In the genomic region with DNA sequence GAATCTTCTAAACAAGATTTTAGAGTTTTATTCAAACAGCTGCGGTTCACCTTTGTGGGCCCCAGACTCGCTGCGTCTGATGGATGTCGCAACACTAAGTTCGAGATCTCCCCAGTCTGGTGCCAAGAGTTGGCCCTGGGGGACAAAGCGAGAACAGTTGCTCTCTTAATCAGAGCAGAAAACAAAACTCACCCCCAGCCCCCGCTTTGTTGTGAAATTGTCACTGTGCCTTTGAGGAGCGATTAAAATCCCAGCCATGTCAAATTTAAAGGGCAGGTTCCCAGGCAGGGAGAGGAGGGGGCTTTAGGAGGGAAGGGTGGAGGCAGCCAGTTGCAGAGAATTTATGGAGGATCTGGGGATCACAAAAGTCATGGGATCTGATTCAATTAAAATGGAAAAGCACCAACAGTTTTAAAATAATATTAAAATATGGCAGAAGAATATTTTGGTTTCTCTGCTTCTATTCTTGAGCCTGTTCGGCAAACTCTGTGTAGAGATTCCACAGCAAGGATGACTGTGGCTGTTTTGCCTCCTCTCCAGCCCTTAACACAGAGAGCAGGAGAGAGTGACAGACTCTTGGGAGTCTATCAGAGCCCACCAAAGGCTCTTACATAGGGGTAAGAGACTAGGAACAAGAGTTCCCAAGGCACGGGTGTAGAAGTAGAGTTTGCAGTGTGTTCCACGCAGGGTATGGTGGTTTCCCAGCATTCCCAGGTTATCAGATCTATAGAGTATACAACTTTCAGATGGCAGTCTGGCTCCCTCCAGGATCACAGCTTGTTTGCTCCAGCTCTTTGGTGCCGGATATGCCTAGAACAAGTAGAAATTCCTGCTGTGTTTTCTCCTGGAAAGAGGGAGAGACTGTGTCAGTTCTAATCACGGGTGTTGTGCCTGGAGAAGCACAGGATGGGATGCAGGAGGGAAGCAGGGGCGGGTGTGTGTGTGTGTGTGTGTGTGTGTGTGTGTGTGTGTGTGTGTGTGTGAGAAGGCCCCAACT, we compare ENCODE assay signal across 8 mouse cellular contexts.
DNase-seq lines count a peak whose midpoint lies in the region; TF ChIP-seq lines count a peak whose summit lies in the region.

No protein-coding gene starts in this region.

- TF ChIP-seq POLR2A in lung, adult 2 months (IDR thresholded peaks at IDR 0.05; ENCODE audit: borderline replicate concordance, extremely low read depth, low read depth, low read length), result no peak

- no peak overlapping the region for H3K4me3 ChIP-seq in lung, adult 2 months (replicated peaks; ENCODE audit: extremely low read depth, low read depth, low read length)

- no peak for TF ChIP-seq CTCF in lung, adult 2 months (IDR thresholded peaks at IDR 0.05; ENCODE audit: insufficient read depth, low read length)

- peaks cover 2% of the 10 kb centered on the region; the same call in 1 of the 2 replicates for H3K4me1 ChIP-seq in lung, adult 2 months (ENCODE audit: control insufficient read depth, insufficient read depth, low read length)

- peak; percentile 41 for DNase-seq in 416B (ENCODE audit: low read depth)
- DNase-seq in adipocyte (ENCODE audit: low spot score), result peak; percentile 77
- peak; percentile 61 to 73 for DNase-seq in heart, postnatal 14 days
- DNase-seq in lung, adult 2 months, result peak; percentile 15
- DNase-seq in skeletal muscle tissue, adult 2 months (ENCODE audit: low read depth, low spot score), result peak; percentile 67
- no peak for DNase-seq in thymus, postnatal 25 days
- DNase-seq in left cerebral cortex, postnatal 10 days (ENCODE audit: extremely low spot score in 1 of 2, low spot score in 2 of 2), result no peak
- DNase-seq in spleen, adult 18-20 months, result no peak

- 55% methylated on average over 14 of the region's 14 CpGs for WGBS in lung, adult 2 months

- intact Hi-C loops in heart, postnatal 14 days (cut with DNase I), result no loop called here
- intact Hi-C loops in left cerebral cortex, postnatal 10 days (cut with DNase I), result no loop called here

Comparison
In these comparisons a context has a peak if more than half of its experiments do, and no peak if none do; other contexts are left out.
1. DNase-seq: peak in 416B (single experiment), adipocyte (single experiment), heart, postnatal 14 days (2 of 2), lung, adult 2 months (single experiment) and skeletal muscle tissue, adult 2 months (single experiment); none in thymus, postnatal 25 days (single experiment), left cerebral cortex, postnatal 10 days (0 of 2) and spleen, adult 18-20 months (0 of 2).